Mouse (Mus musculus) erythroblast, embryonic 14.5 days (primary cell): Measurements from ENCODE around the gene Marf1.

ENCODE experiments used
- GATA1 ChIP-seq: IDR thresholded peaks from 2 replicates; pipeline ENCODE4 v1.6.1; 2012; ENCODE audit warnings: low read length, inconsistent platforms, mixed read lengths
- TAL1 ChIP-seq: IDR thresholded peaks from 3 replicates; pipeline ENCODE4 v1.6.1; 2012; ENCODE audit warnings: low read length, inconsistent platforms, mixed read lengths

DNA sequence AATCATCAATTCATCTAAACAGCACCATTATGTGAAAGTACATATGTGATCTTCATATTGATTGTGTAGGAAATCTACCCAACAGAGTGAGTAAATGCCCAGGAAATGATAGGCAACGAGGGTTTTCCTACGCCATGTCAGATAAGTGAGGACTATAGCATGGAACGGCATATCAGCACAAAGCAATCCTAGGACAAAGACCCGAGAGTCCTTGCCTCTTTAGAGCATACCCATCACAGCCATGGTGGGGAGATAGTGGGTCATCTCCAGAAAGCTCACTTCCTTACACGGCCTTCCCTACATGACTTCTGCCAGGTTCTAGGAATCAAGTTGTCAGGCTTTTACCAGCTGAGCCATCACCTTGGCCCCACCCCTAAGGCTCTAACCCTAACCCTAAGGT, 103.3 kb downstream of the Marf1 start:
- TF ChIP-seq GATA1 (no peak), TAL1 (no peak)
